Mouse (Mus musculus) myocyte (in vitro differentiated cells): ENCODE results near the gene Ap1m1. TPM values are rescaled to one million over a fixed set of nuclear protein-coding genes. Genes with fewer than 3 reads are reported as not detected.

ENCODE experiments used
- H3K27me3 ChIP-seq: one replicate; pipeline ENCODE4 v1.6.1; 2011; ENCODE audit not compliant: control insufficient read depth, insufficient read depth, insufficient read length
- H3K36me3 ChIP-seq: one replicate; pipeline ENCODE4 v1.6.1; 2011; ENCODE audit not compliant: control insufficient read depth, insufficient read depth
- H3K4me2 ChIP-seq: one replicate; pipeline ENCODE4 v1.6.1; 2011; ENCODE audit warnings: low read depth, control low read depth
- H3K4me3 ChIP-seq: one replicate; pipeline ENCODE4 v1.5.1; 2011; ENCODE audit warnings: mild to moderate bottlenecking, control low read depth, moderate library complexity
- H3K79me2 ChIP-seq: one replicate; pipeline ENCODE4 v1.6.1; 2011; ENCODE audit not compliant: control insufficient read depth, insufficient read depth
- H3ac ChIP-seq: one replicate; pipeline ENCODE4 v1.6.1; 2011; ENCODE audit not compliant: control insufficient read depth, insufficient read length
- CEBPB ChIP-seq: IDR thresholded peaks from 2 replicates; pipeline ENCODE4 v1.6.1; 2011; ENCODE audit warnings: mild to moderate bottlenecking, moderate library complexity; ENCODE audit not compliant: poor library complexity, insufficient read depth, severe bottlenecking
- E2F4 ChIP-seq: IDR thresholded peaks from one replicate; pipeline ENCODE4 v1.6.1; 2011; ENCODE audit warnings: mild to moderate bottlenecking, control low read depth, moderate library complexity; ENCODE audit not compliant: insufficient read depth
- MAX ChIP-seq: IDR thresholded peaks from one replicate; pipeline ENCODE4 v1.6.1; 2011; ENCODE audit warnings: low read depth, mild to moderate bottlenecking, control low read depth
- MYOD1 ChIP-seq, 3 experiments: IDR thresholded peaks; one replicate each; pipeline ENCODE4 v1.6.1; 2011; ENCODE audit warnings: control low read depth in 2 of 3, low read depth in 2 of 3, mild to moderate bottlenecking in 2 of 3, moderate library complexity in 1 of 3; ENCODE audit not compliant: insufficient read length in 2 of 3, control insufficient read depth in 1 of 3
- MYOG ChIP-seq, 3 experiments: IDR thresholded peaks; one replicate each; pipeline ENCODE4 v1.6.1; 2011; ENCODE audit warnings: control low read depth in 2 of 3, low read depth in 2 of 3, mild to moderate bottlenecking in 2 of 3; ENCODE audit not compliant: insufficient read length in 2 of 3, control insufficient read depth in 1 of 3, insufficient read depth in 1 of 3
- POLR2A ChIP-seq: IDR thresholded peaks from one replicate; pipeline ENCODE4 v1.6.1; 2011; ENCODE audit warnings: low read depth, mild to moderate bottlenecking, control low read depth, moderate library complexity; ENCODE audit not compliant: insufficient read length
- POLR2AphosphoS2 ChIP-seq: IDR thresholded peaks from one replicate; pipeline ENCODE4 v1.6.1; 2011; ENCODE audit warnings: low read depth, control low read depth; ENCODE audit not compliant: insufficient read length
- REST ChIP-seq: IDR thresholded peaks from one replicate; pipeline ENCODE4 v1.6.1; 2011; ENCODE audit warnings: mild to moderate bottlenecking, control low read depth, moderate library complexity; ENCODE audit not compliant: insufficient read depth, insufficient read length
- SRF ChIP-seq: IDR thresholded peaks from one replicate; pipeline ENCODE4 v1.6.1; 2011; ENCODE audit warnings: low read depth; ENCODE audit not compliant: control insufficient read depth, insufficient read length
- TCF12 ChIP-seq: IDR thresholded peaks from one replicate; pipeline ENCODE4 v1.6.1; 2011; ENCODE audit warnings: mild to moderate bottlenecking, control low read depth; ENCODE audit not compliant: poor library complexity, insufficient read depth, severe bottlenecking
- TCF3 ChIP-seq: IDR thresholded peaks from one replicate; pipeline ENCODE4 v1.6.1; 2011; ENCODE audit warnings: low read depth, control low read depth; ENCODE audit not compliant: insufficient read length
- USF1 ChIP-seq: IDR thresholded peaks from one replicate; pipeline ENCODE4 v1.6.1; 2011; ENCODE audit warnings: low read depth, mild to moderate bottlenecking, control low read depth, moderate library complexity
- polyA plus RNA-seq: library from polyadenylated mRNA; unstranded; fragments of >200 nt; fragmentation: generic; extraction: Trizol; gene quantifications from one replicate; pipeline ENCODE4 v1.2.1, GENCODE M21; 2012; ENCODE audit warnings: missing spikeins

The Ap1m1 gene
- polyA plus RNA-seq, 1 experiment, result 57.8 TPM

- Histone ChIP-seq H3K79me2 (peaks cover 3% of the 10 kb centered on the region), H3K36me3 (no peaks in the 10 kb centered on the region), H3ac (no peak overlapping the region), H3K27me3 (peaks cover 13% of the 10 kb centered on the region), H3K4me2 (no peak overlapping the region), H3K4me3 (no peak overlapping the region)
- no peak for TF ChIP-seq CEBPB
- TF ChIP-seq MYOG (IDR thresholded peaks at IDR 0.05; ENCODE audit: control insufficient read depth in 1 of 3, insufficient read depth in 1 of 3, insufficient read length in 2 of 3, low read depth in 2 of 3), result no peak
- no peak for TF ChIP-seq MYOD1 (IDR thresholded peaks at IDR 0.05; ENCODE audit: control insufficient read depth in 1 of 3, insufficient read length in 2 of 3, low read depth in 2 of 3)
- no peak for TF ChIP-seq E2F4
- TF ChIP-seq TCF12, result no peak
- TF ChIP-seq TCF3, result no peak
- no peak for TF ChIP-seq REST
- TF ChIP-seq POLR2A, result no peak
- no peak for TF ChIP-seq MAX
- no peak for TF ChIP-seq POLR2AphosphoS2
- TF ChIP-seq SRF, result no peak
- no peak for TF ChIP-seq USF1
Measured at GRCm38 (mm10) chr8:72215060-72215459, 24.8 kb upstream of the Ap1m1 start.

- Histone ChIP-seq H3K4me2 (no peak overlapping the region), H3K36me3 (no peaks in the 10 kb centered on the region), H3K27me3 (peaks cover 13% of the 10 kb centered on the region), H3K79me2 (peaks cover 11% of the 10 kb centered on the region), H3ac (no peak overlapping the region), H3K4me3 (no peak overlapping the region)
- TF ChIP-seq TCF12 (no peak), POLR2AphosphoS2 (no peak), SRF (no peak), MYOD1 (IDR thresholded peaks at IDR 0.05; ENCODE audit: control insufficient read depth in 1 of 3, insufficient read length in 2 of 3, low read depth in 2 of 3) (no peak), CEBPB (no peak)
Measured at GRCm38 (mm10) chr8:72215871-72216270, 23.9 kb upstream of the Ap1m1 start.

GRCm38 (mm10) chr8:72218781-72219540, 20.9 kb upstream of the Ap1m1 start:
- TF ChIP-seq E2F4 (no peak), TCF3 (no peak), SRF (no peak), CEBPB (no peak), MYOG (IDR thresholded peaks at IDR 0.05; ENCODE audit: control insufficient read depth in 1 of 3, insufficient read depth in 1 of 3, insufficient read length in 2 of 3, low read depth in 2 of 3) (no peak), POLR2AphosphoS2 (no peak), TCF12 (no peak), POLR2A (no peak), MAX (no peak), USF1 (no peak), REST (no peak), MYOD1 (IDR thresholded peaks at IDR 0.05; ENCODE audit: control insufficient read depth in 1 of 3, insufficient read length in 2 of 3, low read depth in 2 of 3) (no peak)
- Histone ChIP-seq H3K36me3 (peaks cover 3% of the 10 kb centered on the region), H3K27me3 (no peaks in the 10 kb centered on the region), H3K4me3 (peak overlapping the region; percentile 74), H3K4me2 (peak overlapping the region; percentile 74), H3K79me2 (peaks cover 22% of the 10 kb centered on the region), H3ac (peak overlapping the region; percentile 84)

- no peaks in the 10 kb centered on the region for H3K27me3 ChIP-seq
- peak within 1 kb of the TSS; percentile 74 for H3K4me3 ChIP-seq
- H3K36me3 ChIP-seq, result peaks cover 3% of the 10 kb centered on the region
- no peak for TF ChIP-seq TCF12
- peak; percentile 65 for TF ChIP-seq POLR2A
- TF ChIP-seq CEBPB, result no peak
- peak; percentile 31 for TF ChIP-seq USF1
- peak; percentile 53 for TF ChIP-seq POLR2AphosphoS2
- no peak for TF ChIP-seq MAX
- H3K4me2 ChIP-seq, result peak within 1 kb of the TSS; percentile 95
- peak within 1 kb of the TSS; percentile 84 for H3ac ChIP-seq
- H3K79me2 ChIP-seq, result peaks cover 22% of the 10 kb centered on the region
Measured at GRCm38 (mm10) chr8:72219541-72220363, 20.1 kb upstream of the Ap1m1 start, which contains the start of gene Fam32a. TSS of gene Fam32a (plus strand) at chr8:72219730.
